Comparison of ENCODE assay signal across 9 mouse cellular contexts in the genomic region with DNA sequence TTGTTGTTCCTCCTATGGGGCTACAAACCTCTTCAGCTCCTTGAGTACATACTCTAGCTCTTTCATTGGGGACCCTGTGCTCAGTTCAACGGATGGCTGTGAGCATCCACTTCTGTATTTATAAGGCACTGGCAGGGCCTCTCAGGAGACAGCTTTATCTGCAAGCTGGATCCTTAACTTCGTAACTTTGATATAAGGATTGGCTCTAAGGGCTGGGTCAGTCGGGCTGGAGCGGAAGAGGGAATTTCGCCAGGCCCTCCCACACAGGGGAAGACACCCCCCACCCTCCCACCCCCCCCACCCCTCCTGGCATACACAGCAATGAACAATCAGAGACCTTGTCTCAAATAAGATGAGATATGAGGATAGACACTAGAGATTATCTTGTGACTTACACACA.
A peak's percentile ranks its signal among the peaks of the same experiment; 100 is the strongest.
DNase-seq lines count a peak whose midpoint lies in the region; ATAC-seq and TF ChIP-seq lines count a peak whose summit lies in the region.
"Had no signal": no experiment of that assay in that cellular context is flagged by ENCODE, and none has a peak within 500 bp of the region (broad histone marks: within the 10 kb centered on the region; RNA-seq: fewer than 3 reads in every experiment).

No protein-coding gene starts in this region.

- H3K79me2 ChIP-seq in heart, adult 2 months (replicated peaks; ENCODE audit: control insufficient read depth, insufficient read depth, low read length), result no peaks in the 10 kb centered on the region

- TF ChIP-seq EP300 in heart, adult 2 months (IDR thresholded peaks at IDR 0.05; ENCODE audit: insufficient read depth, low read depth, low read length), result no peak

- peak; percentile 77 for DNase-seq in heart, embryonic 10.5 days (ENCODE audit: low spot score)
- DNase-seq in heart, adult 2 months, result no peak
- DNase-seq in retina, adult 2 months (ENCODE audit: low read depth, low spot score), result peak; percentile 16
- no peak for DNase-seq in retina, postnatal 1 day
- DNase-seq in T-cell, adult 2 months (ENCODE audit: low spot score), result peak; percentile 7
- peak; percentile 91 for DNase-seq in forelimb bud, embryonic 11.5 days (ENCODE audit: low read depth, low spot score)
- DNase-seq in splenic B cell, adult 2 months (ENCODE audit: low read depth, low spot score), result peak; percentile 80
- DNase-seq: liver, embryonic 13.5 days had no signal

- no peaks in the 10 kb centered on the region for H3K27me3 ChIP-seq in heart, embryonic 10.5 days (ENCODE audit: insufficient read depth, poor library complexity, severe bottlenecking)
- no peaks in the 10 kb centered on the region for H3K27me3 ChIP-seq in heart, adult 2 months (ENCODE audit: control insufficient read depth, insufficient read depth, low read length)
- H3K27me3 ChIP-seq in splenic B cell, adult 2 months (ENCODE audit: control insufficient read depth, insufficient read depth, low read length, poor library complexity, severe bottlenecking), result no peaks in the 10 kb centered on the region
- H3K27me3 ChIP-seq: liver, embryonic 13.5 days had no signal

- TF ChIP-seq POLR2A in heart, adult 2 months (IDR thresholded peaks at IDR 0.05; ENCODE audit: insufficient read depth, low read depth, low read length), result no peak

- H3K36me3 ChIP-seq in heart, embryonic 10.5 days, result no peaks in the 10 kb centered on the region
- no peaks in the 10 kb centered on the region for H3K36me3 ChIP-seq in heart, adult 2 months (ENCODE audit: control insufficient read depth, insufficient read depth, low read length)
- no peaks in the 10 kb centered on the region for H3K36me3 ChIP-seq in splenic B cell, adult 2 months (ENCODE audit: control insufficient read depth, insufficient read depth, low read length, poor library complexity, severe bottlenecking)
- H3K36me3 ChIP-seq: liver, embryonic 13.5 days had no signal

- no peak overlapping the region for H3K4me3 ChIP-seq in heart, embryonic 10.5 days
- H3K4me3 ChIP-seq in heart, adult 2 months, result no peak overlapping the region
- H3K4me3 ChIP-seq: liver, embryonic 13.5 days had no signal

- WGBS in heart, embryonic 10.5 days, result 75% methylated on average over 5 of the region's 5 CpGs
- 57% methylated on average over 5 of the region's 5 CpGs for WGBS in heart, adult 2 months

- intact Hi-C loops in heart, adult 2 months (cut with DNase I), result no loop called here

- no peak overlapping the region for H3K27ac ChIP-seq in heart, embryonic 10.5 days
- no peak overlapping the region for H3K27ac ChIP-seq in heart, adult 2 months
- H3K27ac ChIP-seq: liver, embryonic 13.5 days had no signal

- peaks cover 5% of the 10 kb centered on the region; the same call in 1 of the 2 replicates for H3K9me3 ChIP-seq in heart, embryonic 10.5 days
- H3K9me3 ChIP-seq: liver, embryonic 13.5 days had no signal

- no peak for ATAC-seq in inflammation-experienced regulatory T-cells, adult 6 months

- H3K9ac ChIP-seq in heart, adult 2 months (ENCODE audit: low read depth, low read length), result no peak overlapping the region
- H3K9ac ChIP-seq: liver, embryonic 13.5 days had no signal

- no peaks in the 10 kb centered on the region for H3K4me1 ChIP-seq in heart, embryonic 10.5 days
- H3K4me1 ChIP-seq in heart, adult 2 months (ENCODE audit: control insufficient read depth, insufficient read depth, low read length), result no peaks in the 10 kb centered on the region
- H3K4me1 ChIP-seq: liver, embryonic 13.5 days had no signal

- TF ChIP-seq CTCF in heart, adult 2 months (IDR thresholded peaks at IDR 0.05), result no peak

Comparison
In these comparisons a context has a peak if more than half of its experiments do, and no peak if none do; other contexts are left out.
1. DNase-seq: peak in heart, embryonic 10.5 days (single experiment), retina, adult 2 months (single experiment), T-cell, adult 2 months (single experiment), forelimb bud, embryonic 11.5 days (single experiment) and splenic B cell, adult 2 months (single experiment); none in heart, adult 2 months (0 of 2) and retina, postnatal 1 day (single experiment).